In genomic region chr9:63074023-63074750, GRCm38 (mm10) we compare ENCODE assay signal across 8 mouse cellular contexts.
DNase-seq lines count a peak whose midpoint lies in the region; ATAC-seq and TF ChIP-seq lines count a peak whose summit lies in the region.

No protein-coding gene starts in this region.

- H3K27ac ChIP-seq in hindbrain, embryonic 11.5 days (ENCODE audit: low read depth, low read length): no peak overlapping the region
- no peak overlapping the region for H3K27ac ChIP-seq in hindbrain, embryonic 16.5 days (ENCODE audit: low read depth, low read length)
- H3K27ac ChIP-seq in hindbrain, postnatal 0 days: 0 out of 2 replicates have a peak overlapping the region, but pooled peaks have one; percentile 3

- no peaks in the 10 kb centered on the region for H3K9me3 ChIP-seq in hindbrain, embryonic 11.5 days (ENCODE audit: control insufficient read depth, low read length)
- no peaks in the 10 kb centered on the region for H3K9me3 ChIP-seq in hindbrain, embryonic 16.5 days (ENCODE audit: control insufficient read depth, low read length)
- H3K9me3 ChIP-seq in hindbrain, postnatal 0 days (ENCODE audit: low read length): no peaks in the 10 kb centered on the region

- DNase-seq in hindbrain, embryonic 11.5 days (ENCODE audit: low spot score): peak; percentile 18
- peak; percentile 8 for DNase-seq in thymus, postnatal 25 days
- DNase-seq in thymus, postnatal 14 days: no peak
- peak; percentile 13 for DNase-seq in hindbrain, postnatal 0 days (ENCODE audit: low spot score)
- DNase-seq in urinary bladder, postnatal 14 days (ENCODE audit: low spot score): no peak
- DNase-seq in adrenal gland, postnatal 4 days (ENCODE audit: low spot score in 2 of 2): no peak
- no peak for DNase-seq in left cerebral cortex, adult 9 months (ENCODE audit: low spot score in 2 of 2)

- no peaks in the 10 kb centered on the region for H3K36me3 ChIP-seq in hindbrain, embryonic 11.5 days (ENCODE audit: control insufficient read depth, insufficient read depth, low read length)
- no peaks in the 10 kb centered on the region for H3K36me3 ChIP-seq in hindbrain, embryonic 16.5 days (ENCODE audit: control insufficient read depth, insufficient read depth, low read length)
- H3K36me3 ChIP-seq in hindbrain, postnatal 0 days (ENCODE audit: insufficient read depth, low read length): no peaks in the 10 kb centered on the region

- no peaks in the 10 kb centered on the region for H3K27me3 ChIP-seq in hindbrain, embryonic 11.5 days (ENCODE audit: control insufficient read depth, insufficient read depth, low read length)
- no peaks in the 10 kb centered on the region for H3K27me3 ChIP-seq in hindbrain, embryonic 16.5 days (replicated peaks; ENCODE audit: control insufficient read depth, insufficient read depth, low read length)
- H3K27me3 ChIP-seq in hindbrain, postnatal 0 days (ENCODE audit: insufficient read depth, low read length): no peaks in the 10 kb centered on the region

- TF ChIP-seq CTCF in hindbrain, postnatal 0 days (IDR thresholded peaks at IDR 0.05; ENCODE audit: low read depth): no peak

- no peak overlapping the region for H3K9ac ChIP-seq in hindbrain, embryonic 11.5 days (ENCODE audit: low read depth, low read length)
- H3K9ac ChIP-seq in hindbrain, embryonic 16.5 days (ENCODE audit: low read depth, low read length): no peak overlapping the region
- no peak overlapping the region for H3K9ac ChIP-seq in hindbrain, postnatal 0 days (replicated peaks; ENCODE audit: low read length)

- no peak for ATAC-seq in hindbrain, embryonic 11.5 days (ENCODE audit: low FRiP score)
- no peak for ATAC-seq in hindbrain, embryonic 16.5 days
- ATAC-seq in hindbrain, postnatal 0 days: no peak

- H3K4me3 ChIP-seq in hindbrain, embryonic 11.5 days (ENCODE audit: low read depth, low read length): no peak overlapping the region
- H3K4me3 ChIP-seq in hindbrain, embryonic 16.5 days (ENCODE audit: low read length): no peak overlapping the region
- H3K4me3 ChIP-seq in hindbrain, postnatal 0 days (ENCODE audit: low read length): no peak overlapping the region

- peaks cover 7% of the 10 kb centered on the region for H3K4me1 ChIP-seq in hindbrain, embryonic 11.5 days (replicated peaks; ENCODE audit: control insufficient read depth, insufficient read depth, low read length)
- no peaks in the 10 kb centered on the region; the same call in 1 of the 2 replicates for H3K4me1 ChIP-seq in hindbrain, embryonic 16.5 days (ENCODE audit: control insufficient read depth, insufficient read depth, low read depth, low read length)
- peaks cover 7% of the 10 kb centered on the region; the same call in 1 of the 2 replicates for H3K4me1 ChIP-seq in hindbrain, postnatal 0 days (ENCODE audit: insufficient read depth, low read length)

- WGBS in hindbrain, embryonic 11.5 days: 33% methylated on average over 10 of the region's 10 CpGs
- WGBS in hindbrain, embryonic 16.5 days: 40% methylated on average over 10 of the region's 10 CpGs
- WGBS in hindbrain, postnatal 0 days: 33% methylated on average over 10 of the region's 10 CpGs

- H3K4me2 ChIP-seq in hindbrain, embryonic 11.5 days (replicated peaks; ENCODE audit: low read depth, low read length): no peak overlapping the region
- no peak overlapping the region for H3K4me2 ChIP-seq in hindbrain, embryonic 16.5 days (ENCODE audit: low read length)
- H3K4me2 ChIP-seq in hindbrain, postnatal 0 days (ENCODE audit: low read depth, low read length): no peak overlapping the region

Comparison
In these comparisons a context has a peak if more than half of its experiments do, and no peak if none do; other contexts are left out.
1. DNase-seq: peak in hindbrain, embryonic 11.5 days (single experiment), thymus, postnatal 25 days (single experiment) and hindbrain, postnatal 0 days (single experiment); none in thymus, postnatal 14 days (single experiment), urinary bladder, postnatal 14 days (single experiment), adrenal gland, postnatal 4 days (0 of 2) and left cerebral cortex, adult 9 months (0 of 2).